In genomic region chr15:59728817-59729560, GRCm38 (mm10) we compare ENCODE assay signal across 8 mouse cellular contexts.
A peak's percentile ranks its signal among the peaks of the same experiment; 100 is the strongest.
DNase-seq lines count a peak whose midpoint lies in the region; ATAC-seq and TF ChIP-seq lines count a peak whose summit lies in the region.

No protein-coding gene starts in this region.

- H3K36me3 ChIP-seq in heart, embryonic 12.5 days = no peaks in the 10 kb centered on the region
- no peaks in the 10 kb centered on the region for H3K36me3 ChIP-seq in lung, embryonic 16.5 days (ENCODE audit: control insufficient read depth, insufficient read depth, low read length)
- H3K36me3 ChIP-seq in myocyte (ENCODE audit: control insufficient read depth, insufficient read depth) = no peaks in the 10 kb centered on the region

- no peaks in the 10 kb centered on the region for H3K9me3 ChIP-seq in heart, embryonic 12.5 days (replicated peaks)
- H3K9me3 ChIP-seq in lung, embryonic 16.5 days (ENCODE audit: control insufficient read depth, low read length) = no peaks in the 10 kb centered on the region

- no peak overlapping the region for H3ac ChIP-seq in myocyte (ENCODE audit: control insufficient read depth, insufficient read length)

- H3K4me2 ChIP-seq in heart, embryonic 12.5 days = no peak overlapping the region
- peak overlapping the region; percentile 1; the same call in 1 of the 2 replicates for H3K4me2 ChIP-seq in lung, embryonic 16.5 days (ENCODE audit: low read depth, low read length)
- H3K4me2 ChIP-seq in myocyte (ENCODE audit: low read depth) = peak overlapping the region; percentile 74

- TF ChIP-seq POLR2A in lung, adult 2 months (IDR thresholded peaks at IDR 0.05; ENCODE audit: borderline replicate concordance, extremely low read depth, low read depth, low read length) = no peak
- no peak for TF ChIP-seq POLR2A in myocyte (IDR thresholded peaks at IDR 0.05; ENCODE audit: insufficient read length, low read depth)

- 67% methylated on average over 11 of the region's 11 CpGs for WGBS in heart, embryonic 12.5 days
- 65% methylated on average over 11 of the region's 11 CpGs for WGBS in lung, embryonic 16.5 days
- 37% methylated on average over 11 of the region's 11 CpGs for WGBS in lung, adult 2 months

- H3K4me1 ChIP-seq in heart, embryonic 12.5 days (replicated peaks) = peaks cover 3% of the 10 kb centered on the region; the same call in 1 of the 2 replicates
- H3K4me1 ChIP-seq in lung, embryonic 16.5 days (replicated peaks; ENCODE audit: control insufficient read depth, insufficient read depth, low read length) = no peaks in the 10 kb centered on the region
- peaks cover 5% of the 10 kb centered on the region for H3K4me1 ChIP-seq in lung, adult 2 months (ENCODE audit: control insufficient read depth, insufficient read depth, low read length)

- H3K9ac ChIP-seq in heart, embryonic 12.5 days = no peak overlapping the region
- no peak overlapping the region for H3K9ac ChIP-seq in lung, embryonic 16.5 days (ENCODE audit: low read length)

- H3K27ac ChIP-seq in heart, embryonic 12.5 days (ENCODE audit: poor library complexity, severe bottlenecking) = no peak overlapping the region
- H3K27ac ChIP-seq in lung, embryonic 16.5 days (ENCODE audit: low read length) = peak overlapping the region; percentile 73

- H3K27me3 ChIP-seq in heart, embryonic 12.5 days (replicated peaks) = no peaks in the 10 kb centered on the region
- H3K27me3 ChIP-seq in lung, embryonic 16.5 days (ENCODE audit: control insufficient read depth, insufficient read depth, low read depth, low read length) = no peaks in the 10 kb centered on the region
- no peaks in the 10 kb centered on the region for H3K27me3 ChIP-seq in myocyte (ENCODE audit: control insufficient read depth, insufficient read depth, insufficient read length)

- no peak overlapping the region for H3K4me3 ChIP-seq in heart, embryonic 12.5 days
- H3K4me3 ChIP-seq in lung, embryonic 16.5 days (ENCODE audit: low read length) = no peak overlapping the region
- H3K4me3 ChIP-seq in lung, adult 2 months (replicated peaks; ENCODE audit: extremely low read depth, low read depth, low read length) = no peak overlapping the region
- H3K4me3 ChIP-seq in myocyte = no peak overlapping the region

- no peaks in the 10 kb centered on the region for H3K79me2 ChIP-seq in myocyte (ENCODE audit: control insufficient read depth, insufficient read depth)

- no peak for TF ChIP-seq CTCF in lung, adult 2 months (IDR thresholded peaks at IDR 0.05; ENCODE audit: insufficient read depth, low read length)

- peak; percentile 97 for DNase-seq in heart, adult 11 months
- no peak for DNase-seq in lung, adult 2 months
- peak; percentile 13 to 20 for DNase-seq in frontal cortex, postnatal 10 days (ENCODE audit: low spot score in 2 of 2)
- no peak for DNase-seq in urinary bladder, postnatal 14 days (ENCODE audit: low spot score)

- ATAC-seq in heart, embryonic 12.5 days (ENCODE audit: insufficient number of reproducible peaks, low FRiP score) = no peak
- ATAC-seq in lung, embryonic 16.5 days (ENCODE audit: low read depth) = peak; percentile 70
- ATAC-seq in cerebellum, adult (ENCODE audit: insufficient number of reproducible peaks, low FRiP score, low TSS enrichment) = no peak

TF ChIP-seq in myocyte, 11 proteins besides CTCF, POLR2A, EP300 and RAD21:
- TF ChIP-seq CEBPB (IDR thresholded peaks at IDR 0.05; ENCODE audit: insufficient read depth, poor library complexity, severe bottlenecking) = no peak

Comparison
In these comparisons a context has a peak if more than half of its experiments do, and no peak if none do; other contexts are left out.
1. DNase-seq: peak in heart, adult 11 months (single experiment) and frontal cortex, postnatal 10 days (2 of 2); none in lung, adult 2 months (single experiment) and urinary bladder, postnatal 14 days (single experiment).